Mouse (Mus musculus): ENCODE measurements around the gene Igfbp7.
A peak's percentile ranks its signal among the peaks of the same experiment; 100 is the strongest.

Igfbp7 gene

GRCm38 (mm10) chr5:77380321-77380901 is 27.4 kb downstream of the Igfbp7 start:
- no peak for DNase-seq (ENCODE audit: low spot score in 2 of 2)

- no peak for DNase-seq (ENCODE audit: low spot score in 2 of 2)
Measured at GRCm38 (mm10) chr5:77379434-77380135, 28.3 kb downstream of the Igfbp7 start.

- DNase-seq (ENCODE audit: low spot score in 2 of 2): no peak
Measured at GRCm38 (mm10) chr5:77378027-77378426, 29.8 kb downstream of the Igfbp7 start.

DNA sequence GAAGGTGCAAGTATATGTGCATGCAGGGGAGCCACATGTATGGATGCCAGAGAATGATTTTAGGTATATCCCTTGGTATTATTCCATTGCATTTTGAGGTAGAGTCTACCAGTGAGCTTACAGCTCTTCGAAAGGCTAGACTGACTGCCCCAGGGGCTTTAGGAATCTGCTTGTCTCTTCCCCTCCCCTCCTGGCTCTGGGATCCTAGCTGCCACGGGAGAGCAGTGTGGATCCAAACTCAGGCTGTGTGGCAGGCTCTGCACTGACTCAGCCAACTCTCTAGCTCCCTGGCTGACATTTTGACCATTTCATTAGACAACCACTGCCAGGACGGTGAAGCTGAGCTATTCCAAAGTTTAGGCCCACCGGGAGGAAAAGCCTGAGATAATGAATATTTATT is 32.3 kb downstream of the Igfbp7 start:
- DNase-seq (ENCODE audit: low spot score in 2 of 2): no peak

GRCm38 (mm10) chr5:77374945-77375344 is 32.9 kb downstream of the Igfbp7 start:
- DNase-seq (ENCODE audit: low spot score in 2 of 2): no peak

- no peak for DNase-seq (ENCODE audit: low spot score in 2 of 2)
Measured at GRCm38 (mm10) chr5:77372778-77373177, 35.1 kb downstream of the Igfbp7 start.

DNA sequence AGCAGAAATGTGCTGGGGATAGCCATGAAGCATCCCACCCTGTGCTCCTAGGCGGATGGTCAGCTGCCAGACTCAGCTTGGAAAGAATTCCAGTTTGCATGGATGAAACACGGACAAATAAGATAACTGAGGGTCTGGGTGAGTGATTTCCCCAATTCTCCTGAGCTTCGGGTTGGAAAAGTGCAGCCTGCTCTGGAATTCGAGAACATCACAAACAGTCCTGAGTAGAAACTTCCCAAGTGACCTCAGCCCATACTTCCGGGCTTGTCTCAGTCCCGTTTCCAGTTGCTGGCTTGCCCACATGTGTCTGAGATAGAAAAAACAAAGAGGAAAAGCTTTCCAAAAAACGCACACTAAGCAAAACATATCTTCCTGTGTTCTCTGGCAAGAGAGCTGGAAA is 35.6 kb downstream of the Igfbp7 start:
- no peak for DNase-seq (ENCODE audit: low spot score in 2 of 2)

DNA sequence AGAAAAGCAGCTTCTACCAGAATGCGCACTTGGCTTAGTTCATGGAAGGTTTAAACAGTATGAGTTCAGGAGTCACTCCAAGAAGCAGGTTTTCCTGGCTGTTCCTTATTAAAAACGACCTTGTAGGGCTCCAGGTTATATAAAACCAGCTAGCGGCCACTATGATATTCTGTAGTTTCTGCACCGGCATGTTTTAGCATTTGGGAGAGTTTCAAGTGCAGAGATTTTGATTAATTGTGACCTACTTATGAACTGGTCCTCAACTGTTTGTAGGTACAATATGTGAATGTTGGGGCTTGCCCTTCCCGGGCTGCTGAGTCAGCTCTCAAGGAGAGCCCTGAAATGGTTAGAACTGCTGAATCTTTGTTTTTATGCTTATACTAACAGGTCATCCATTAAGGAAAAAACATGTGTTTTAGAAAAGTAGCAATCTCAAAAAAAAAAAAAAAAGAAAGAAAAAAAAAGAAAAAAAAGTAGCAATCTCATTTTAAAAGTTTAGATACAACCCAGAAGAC is 37.4 kb downstream of the Igfbp7 start:
- no peak for DNase-seq (ENCODE audit: low spot score in 2 of 2)

- no peak for DNase-seq (ENCODE audit: low spot score in 2 of 2)
Measured at GRCm38 (mm10) chr5:77369394-77369793, 38.4 kb downstream of the Igfbp7 start.

- DNase-seq (ENCODE audit: low spot score in 2 of 2): no peak
Measured at GRCm38 (mm10) chr5:77368194-77368593, 39.6 kb downstream of the Igfbp7 start.

DNA sequence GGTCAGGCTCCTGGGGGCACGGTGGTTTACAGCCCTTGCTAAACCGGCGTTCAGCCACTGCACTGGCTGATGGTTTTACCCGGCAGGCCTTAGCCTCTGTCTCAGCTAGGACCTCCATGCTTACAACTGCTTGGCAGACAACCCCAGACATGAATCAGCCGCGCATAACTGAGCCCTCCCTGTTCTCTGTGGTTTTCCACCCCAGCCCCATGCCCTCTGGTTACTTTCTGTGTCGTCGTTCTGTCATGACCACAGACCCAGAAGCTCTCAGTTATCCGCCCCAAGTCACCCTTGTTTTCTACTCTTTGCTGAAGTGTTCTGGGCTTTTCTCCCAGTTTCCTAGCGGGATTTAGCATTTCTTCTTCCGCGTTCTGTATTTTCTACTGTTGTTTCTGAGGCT is 40.2 kb downstream of the Igfbp7 start:
- DNase-seq (ENCODE audit: low spot score in 2 of 2): no peak

DNA sequence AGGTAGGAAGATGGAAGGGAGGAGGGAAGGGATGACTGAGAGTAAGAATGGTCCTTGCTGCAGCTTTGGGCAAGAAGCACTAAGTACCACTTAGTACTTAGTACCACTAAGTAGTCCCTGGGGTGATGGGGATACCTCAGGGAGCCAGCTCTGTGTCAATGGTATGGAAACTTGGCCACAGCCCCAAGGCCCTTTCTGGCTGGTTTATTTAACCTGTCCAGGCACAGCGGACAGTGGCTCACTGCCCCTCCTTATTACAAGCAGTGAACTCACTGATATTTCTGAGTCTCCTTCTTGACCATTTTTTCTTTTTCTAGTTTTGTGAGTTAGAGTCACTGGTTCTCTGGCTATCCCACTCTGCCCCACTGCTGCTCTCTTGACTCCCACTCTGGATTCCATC is 40.7 kb downstream of the Igfbp7 start:
- no peak for DNase-seq (ENCODE audit: low spot score in 2 of 2)

- DNase-seq (ENCODE audit: low spot score in 2 of 2): no peak
Measured at GRCm38 (mm10) chr5:77366313-77366712, 41.5 kb downstream of the Igfbp7 start.

DNA sequence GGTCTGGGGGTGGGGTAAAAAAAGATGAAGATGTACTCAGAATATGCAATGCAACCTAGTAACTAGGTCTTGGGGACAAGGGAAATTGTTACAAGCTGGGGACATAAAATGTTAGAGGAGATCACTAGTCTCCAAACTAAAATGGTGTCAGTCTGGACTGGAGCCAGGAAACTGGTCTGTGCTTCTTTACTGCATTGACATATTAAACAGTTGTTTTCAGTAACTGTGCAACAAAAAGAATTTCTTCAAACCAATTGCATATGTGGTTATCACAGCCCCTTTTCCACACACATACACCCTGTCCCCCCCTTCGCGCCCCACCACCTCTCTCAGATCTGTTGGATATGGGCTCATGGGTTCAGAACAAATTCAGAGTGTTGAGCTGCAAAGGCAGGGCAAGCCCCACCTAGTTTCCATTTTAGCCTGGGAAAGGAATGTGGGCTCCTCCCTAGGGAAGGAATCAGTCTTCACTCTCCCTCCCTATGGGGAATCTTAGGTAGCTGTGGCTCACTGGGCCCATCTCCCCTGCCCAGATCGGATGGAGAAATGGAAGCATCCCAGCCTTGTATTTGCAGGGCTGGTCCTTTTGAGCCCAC is 43.3 kb downstream of the Igfbp7 start:
- no peak for DNase-seq (ENCODE audit: low spot score in 2 of 2)

DNA sequence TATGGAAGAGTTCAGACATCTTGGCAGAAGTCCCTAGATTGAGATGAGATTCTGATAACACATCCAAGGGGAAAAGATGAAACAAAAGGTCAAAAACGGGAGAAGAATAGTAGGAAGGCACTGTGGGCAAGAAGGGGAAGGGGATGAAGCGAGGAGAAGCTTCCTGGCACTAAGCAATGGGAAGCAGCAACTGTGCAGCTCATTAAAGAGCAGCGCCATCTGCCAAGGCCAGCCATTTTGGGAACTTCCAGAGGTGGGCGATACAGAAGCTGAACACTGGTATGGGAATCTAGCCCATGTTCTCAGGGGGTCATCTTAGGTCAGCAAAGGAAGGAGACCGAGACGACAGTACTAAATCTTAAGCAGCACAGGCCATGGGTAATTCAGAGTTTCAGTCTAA is 44.2 kb downstream of the Igfbp7 start:
- no peak for DNase-seq (ENCODE audit: low spot score in 2 of 2)

DNA sequence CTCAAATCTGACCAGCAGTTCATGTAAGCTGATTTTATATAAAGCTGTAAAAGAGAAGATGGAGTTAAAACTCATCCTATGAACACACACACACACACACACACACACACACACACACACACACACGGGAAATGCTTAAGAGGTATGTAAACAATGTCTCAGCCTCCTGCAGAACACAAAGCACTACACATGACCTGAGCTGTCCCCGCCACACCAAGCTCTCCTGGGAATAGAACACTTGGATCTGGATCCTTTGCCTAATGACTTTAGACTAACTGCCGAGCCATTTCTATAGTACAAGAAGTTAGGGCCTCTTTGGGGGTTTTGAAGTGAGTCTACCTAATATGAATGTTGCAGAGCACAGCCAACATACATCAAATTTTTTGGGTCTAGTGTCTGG is 45.7 kb downstream of the Igfbp7 start:
- DNase-seq (ENCODE audit: low spot score in 2 of 2): no peak

- DNase-seq (ENCODE audit: low spot score in 2 of 2): no peak
Measured at GRCm38 (mm10) chr5:77361006-77361405, 46.8 kb downstream of the Igfbp7 start.

DNA sequence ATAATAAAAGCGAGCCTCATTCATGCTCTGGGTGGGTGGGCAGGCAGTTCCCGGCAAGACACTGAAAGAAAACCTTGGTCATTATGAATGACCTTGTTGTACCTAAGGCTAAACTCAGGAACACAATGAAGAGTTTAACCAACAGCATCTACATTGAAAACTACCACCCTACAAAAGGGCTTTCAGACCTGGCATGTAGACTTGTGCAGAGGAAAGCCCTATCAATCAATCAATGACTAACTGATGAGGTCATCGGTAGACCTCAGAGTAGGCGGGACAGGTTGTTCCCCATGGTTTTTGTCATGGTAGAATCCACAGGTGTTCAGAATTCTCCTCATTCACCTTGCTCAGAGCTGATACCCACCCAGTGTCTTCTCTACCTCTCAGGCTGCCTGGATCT is 47.9 kb downstream of the Igfbp7 start:
- DNase-seq (ENCODE audit: low spot score in 2 of 2): no peak

DNA sequence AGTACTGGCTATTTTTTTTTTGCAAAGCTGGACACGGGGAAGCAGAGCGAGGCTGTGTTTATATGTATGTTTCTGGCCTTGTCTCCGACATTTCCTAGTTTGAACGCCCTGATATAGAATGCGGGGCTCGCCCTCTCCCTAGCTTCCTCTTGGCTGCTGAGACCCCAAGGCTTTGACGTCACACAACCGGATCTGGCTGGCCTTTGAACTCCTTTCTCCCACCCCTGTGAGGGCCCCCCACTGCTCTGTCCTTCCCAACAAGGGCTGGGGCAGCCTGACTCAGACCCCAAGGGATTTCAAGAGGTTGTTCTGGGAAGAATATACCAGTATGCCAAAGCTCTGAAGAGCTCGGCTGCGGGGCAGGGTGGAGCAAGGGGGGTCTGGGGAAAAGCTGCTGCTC is 49.5 kb downstream of the Igfbp7 start:
- DNase-seq (ENCODE audit: low spot score in 2 of 2): no peak

GRCm38 (mm10) chr5:77357405-77358149 is 50.3 kb downstream of the Igfbp7 start:
- DNase-seq (ENCODE audit: low spot score in 2 of 2): peak; percentile 16 to 22

DNA sequence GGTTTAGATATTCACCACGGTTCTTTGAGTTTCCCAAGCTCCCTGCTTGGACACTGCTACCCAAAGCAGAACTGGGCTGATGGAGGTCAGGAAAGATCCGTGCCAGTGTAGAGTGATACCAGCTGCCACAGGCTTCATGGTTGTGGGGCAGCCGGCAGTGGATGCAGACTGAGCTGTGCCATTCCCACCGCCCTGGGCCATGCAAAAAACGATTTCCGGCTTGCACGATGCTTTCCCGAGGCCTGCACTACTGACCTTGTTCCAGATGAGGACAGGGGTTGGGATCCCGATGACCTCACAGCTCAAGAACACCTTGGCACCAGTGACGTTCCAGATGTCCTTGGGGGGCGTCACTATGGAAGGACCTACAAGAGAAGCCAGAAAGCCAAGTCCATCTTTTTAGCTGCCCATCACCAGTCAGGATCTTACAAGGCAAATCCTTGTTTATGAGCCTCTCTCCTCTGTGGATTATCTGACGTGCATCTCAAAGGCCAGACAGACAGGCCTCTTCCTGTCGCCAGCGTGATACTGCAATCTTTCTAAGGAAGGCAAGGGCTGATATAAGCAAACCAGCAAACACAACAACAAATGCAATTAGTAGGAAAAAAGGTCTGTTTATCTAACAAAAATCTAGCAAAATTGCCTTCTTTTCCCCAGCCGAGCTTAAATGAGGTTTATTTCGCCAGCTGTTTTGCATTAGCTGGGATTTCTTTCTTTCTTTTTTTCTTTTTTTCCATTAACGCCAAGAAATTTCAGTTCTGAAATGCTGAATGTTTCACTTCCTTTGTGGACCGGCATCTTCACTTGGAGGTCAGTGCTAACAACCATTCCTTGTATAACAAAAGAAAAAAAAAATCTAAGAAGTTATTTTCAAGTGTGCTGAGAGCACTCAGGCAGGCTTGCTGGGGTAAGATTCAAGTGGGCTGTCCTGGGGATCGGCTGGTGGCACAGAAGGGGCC is 52.3 kb downstream of the Igfbp7 start:
- DNase-seq (ENCODE audit: low spot score in 2 of 2): no peak

Measured in spleen, postnatal 14 days (tissue).